ENCODE assay signal across 8 mouse cellular contexts in genomic region chr16:13781216-13781615, GRCm38 (mm10). TPM values are rescaled to one million over a fixed set of nuclear protein-coding genes. Genes with fewer than 3 reads are reported as not detected.
DNase-seq lines count a peak whose midpoint lies in the region; ATAC-seq and TF ChIP-seq lines count a peak whose summit lies in the region.

No protein-coding gene starts in this region.

- H3K9ac ChIP-seq in forebrain, embryonic 13.5 days, result peak overlapping the region; percentile 90
- H3K9ac ChIP-seq in liver, embryonic 16.5 days (ENCODE audit: low read depth, low read length), result peak overlapping the region; percentile 84

- peak overlapping the region; percentile 97 for H3K27ac ChIP-seq in gastrocnemius, adult 2 months
- H3K27ac ChIP-seq in forebrain, embryonic 13.5 days, result no peak overlapping the region
- H3K27ac ChIP-seq in liver, embryonic 16.5 days (ENCODE audit: low read length), result no peak overlapping the region

- peaks cover 29% of the 10 kb centered on the region for H3K36me3 ChIP-seq in C2C12 (ENCODE audit: control insufficient read depth, insufficient read depth)
- H3K36me3 ChIP-seq in forebrain, embryonic 13.5 days (ENCODE audit: poor library complexity, severe bottlenecking), result peaks cover 25% of the 10 kb centered on the region
- H3K36me3 ChIP-seq in liver, embryonic 16.5 days (ENCODE audit: control insufficient read depth, insufficient read depth), result peaks cover 8% of the 10 kb centered on the region

- no peak for DNase-seq in gastrocnemius, adult 2 months
- no peak for DNase-seq in gastrocnemius, postnatal 25 days
- no peak for DNase-seq in layer of hippocampus, adult 9-10 months (ENCODE audit: low spot score)
- DNase-seq in thymus, postnatal 14 days, result no peak
- DNase-seq in gastrocnemius, postnatal 4 days (ENCODE audit: low spot score in 2 of 2), result no peak

- intact Hi-C loops in gastrocnemius, adult 2 months (cut with DNase I), result loop anchor here (5.0 kb wide), 1 partner anchor 36 kb away; the partner anchor contains the start of gene Ntan1

- H3K4me2 ChIP-seq in forebrain, embryonic 13.5 days, result peak overlapping the region; percentile 74
- peak overlapping the region; percentile 85 for H3K4me2 ChIP-seq in liver, embryonic 16.5 days (ENCODE audit: low read depth, low read length)

- peaks cover 25% of the 10 kb centered on the region for H3K79me3 ChIP-seq in C2C12 (ENCODE audit: low read depth)

- ATAC-seq in forebrain, embryonic 13.5 days, result no peak
- ATAC-seq in liver, embryonic 16.5 days (ENCODE audit: low read depth), result peak; percentile 43

- H3ac ChIP-seq in C2C12 (ENCODE audit: control insufficient read depth, insufficient read length, low read depth), result peak overlapping the region; percentile 21

- no peaks in the 10 kb centered on the region for H3K9me3 ChIP-seq in forebrain, embryonic 13.5 days (replicated peaks)
- H3K9me3 ChIP-seq in liver, embryonic 16.5 days (replicated peaks; ENCODE audit: control insufficient read depth, low read length), result no peaks in the 10 kb centered on the region

- TF ChIP-seq CTCF in gastrocnemius, adult 2 months (IDR thresholded peaks at IDR 0.05), result no peak
- no peak for TF ChIP-seq CTCF in C2C12 (IDR thresholded peaks at IDR 0.05; ENCODE audit: control insufficient read depth, insufficient read depth, insufficient read length)

- WGBS in forebrain, embryonic 13.5 days, result 45% methylated on average over 8 of the region's 8 CpGs
- WGBS in liver, embryonic 16.5 days (ENCODE audit: insufficient replicate concordance), result 10% methylated on average over 8 of the region's 8 CpGs

- H3K79me2 ChIP-seq in C2C12 (ENCODE audit: control insufficient read depth, insufficient read depth), result peaks cover 54% of the 10 kb centered on the region

- no peaks in the 10 kb centered on the region for H3K27me3 ChIP-seq in C2C12 (ENCODE audit: control insufficient read depth, insufficient read depth, insufficient read length)
- no peaks in the 10 kb centered on the region for H3K27me3 ChIP-seq in forebrain, embryonic 13.5 days
- no peaks in the 10 kb centered on the region for H3K27me3 ChIP-seq in liver, embryonic 16.5 days (ENCODE audit: control insufficient read depth, insufficient read depth, low read depth, low read length)

- H3K4me3 ChIP-seq in gastrocnemius, adult 2 months, result peak overlapping the region; percentile 80
- H3K4me3 ChIP-seq in C2C12 (ENCODE audit: insufficient read depth, poor library complexity, severe bottlenecking), result peak overlapping the region; percentile 69
- H3K4me3 ChIP-seq in forebrain, embryonic 13.5 days, result peak overlapping the region; percentile 88
- H3K4me3 ChIP-seq in liver, embryonic 16.5 days (ENCODE audit: low read depth, low read length), result peak overlapping the region; percentile 87

- H3K4me1 ChIP-seq in forebrain, embryonic 13.5 days, result peaks cover 18% of the 10 kb centered on the region
- H3K4me1 ChIP-seq in liver, embryonic 16.5 days (ENCODE audit: control insufficient read depth, low read depth, low read length), result peaks cover 15% of the 10 kb centered on the region

TF ChIP-seq in C2C12, 6 proteins besides CTCF, POLR2A, EP300 and RAD21:
- TF ChIP-seq USF1 (IDR thresholded peaks at IDR 0.05; ENCODE audit: low read depth), result no peak
- no peak for TF ChIP-seq MYOG (IDR thresholded peaks at IDR 0.05; ENCODE audit: control insufficient read depth, extremely low read depth, insufficient read length)
- no peak for TF ChIP-seq MYOD1 (IDR thresholded peaks at IDR 0.05; ENCODE audit: control insufficient read depth, insufficient read length, low read depth)
- TF ChIP-seq CEBPB (IDR thresholded peaks at IDR 0.05; ENCODE audit: low read depth), result no peak
- TF ChIP-seq FOSL1 (IDR thresholded peaks at IDR 0.05; ENCODE audit: insufficient read depth, low read length, poor library complexity, severe bottlenecking), result no peak
- no peak for TF ChIP-seq MAX (IDR thresholded peaks at IDR 0.05)

RNA-seq across cellular contexts. Expression of gene Rrn3, which starts 0.7 kb away (rescaled TPM):
- total RNA-seq in gastrocnemius, adult 2 months (2021), result 10 to 100 TPM; 37.0 to 37.3 TPM
- total RNA-seq in gastrocnemius, postnatal 25 days (2021), result 10 to 100 TPM; 29.9 to 30.2 TPM
- polyA plus RNA-seq in C2C12 (2012; fragmentation: generic; extraction: Trizol), result 44.3 TPM
- 109 and 116 TPM in 2 replicates for polyA plus RNA-seq in forebrain, embryonic 13.5 days (2015; fragmentation: Nextera tagmentation; extraction: Ambion mirVana)
- polyA plus RNA-seq in liver, embryonic 16.5 days (2015; fragmentation: Nextera tagmentation; extraction: Ambion mirVana), result 17.4 and 18.7 TPM in 2 replicates
- 10 to 100 TPM; 27.2 to 32.1 TPM for total RNA-seq in gastrocnemius, postnatal 4 days (2021)

RNA-seq across cellular contexts. Expression of gene Ntan1, which starts 37.4 kb away (rescaled TPM):
- total RNA-seq in gastrocnemius, adult 2 months (2021), result 10 to 100 TPM; 42.8 to 44.8 TPM
- total RNA-seq in gastrocnemius, postnatal 25 days (2021), result 10 to 100 TPM; 34.1 to 37.5 TPM
- 39.4 TPM for polyA plus RNA-seq in C2C12 (2012; fragmentation: generic; extraction: Trizol)
- 214 and 225 TPM in 2 replicates for polyA plus RNA-seq in forebrain, embryonic 13.5 days (2015; fragmentation: Nextera tagmentation; extraction: Ambion mirVana)
- 34.9 and 40.2 TPM in 2 replicates for polyA plus RNA-seq in liver, embryonic 16.5 days (2015; fragmentation: Nextera tagmentation; extraction: Ambion mirVana)
- total RNA-seq in gastrocnemius, postnatal 4 days (2021), result 10 to 100 TPM; 66.6 to 72.3 TPM

RNA-seq across cellular contexts. Expression of gene Pla2g10, which starts 50.4 kb away (rescaled TPM):
- not detected for total RNA-seq in gastrocnemius, adult 2 months (2021)
- total RNA-seq in gastrocnemius, postnatal 25 days (2021), result not detected
- polyA plus RNA-seq in C2C12 (2012; fragmentation: generic; extraction: Trizol), result not detected
- 0.20 and 0.53 TPM in 2 replicates for polyA plus RNA-seq in forebrain, embryonic 13.5 days (2015; fragmentation: Nextera tagmentation; extraction: Ambion mirVana)
- 0.08 TPM in 1 of 2 replicates, not detected in the other for polyA plus RNA-seq in liver, embryonic 16.5 days (2015; fragmentation: Nextera tagmentation; extraction: Ambion mirVana)
- total RNA-seq in gastrocnemius, postnatal 4 days (2021), result not detected
